Mouse (Mus musculus): Measurements from ENCODE around the gene 4933405L10Rik. TPM values are rescaled to one million over a fixed set of nuclear protein-coding genes. Genes with fewer than 3 reads are reported as not detected.

4933405L10Rik gene
- polyA plus RNA-seq, 1 experiment from 2014 or later, result not detected

DNA sequence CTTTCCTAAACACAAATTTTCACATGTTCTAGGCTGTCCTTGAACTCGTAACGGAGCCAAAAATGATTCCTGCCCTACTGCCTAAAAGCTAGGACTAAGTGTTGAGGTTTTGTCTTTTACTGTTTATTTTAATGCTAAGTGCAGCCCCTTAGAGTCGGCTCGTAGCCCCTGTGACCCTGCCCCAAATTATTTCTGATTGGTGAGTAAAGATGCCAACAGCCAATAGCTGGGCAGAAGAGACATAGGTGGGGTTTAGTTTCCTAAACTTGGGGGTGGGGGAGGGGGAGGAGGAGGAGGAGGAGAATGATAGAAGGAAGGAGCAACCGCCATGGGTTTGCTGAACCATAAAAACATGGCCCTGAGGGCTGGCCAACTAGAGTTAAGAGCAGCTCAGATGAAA is 18.3 kb downstream of the 4933405L10Rik start:
- no peak overlapping the region for H3K9ac ChIP-seq (ENCODE audit: low read length)
- H3K27me3 ChIP-seq (ENCODE audit: control insufficient read depth, insufficient read depth, low read length), result no peaks in the 10 kb centered on the region

DNA sequence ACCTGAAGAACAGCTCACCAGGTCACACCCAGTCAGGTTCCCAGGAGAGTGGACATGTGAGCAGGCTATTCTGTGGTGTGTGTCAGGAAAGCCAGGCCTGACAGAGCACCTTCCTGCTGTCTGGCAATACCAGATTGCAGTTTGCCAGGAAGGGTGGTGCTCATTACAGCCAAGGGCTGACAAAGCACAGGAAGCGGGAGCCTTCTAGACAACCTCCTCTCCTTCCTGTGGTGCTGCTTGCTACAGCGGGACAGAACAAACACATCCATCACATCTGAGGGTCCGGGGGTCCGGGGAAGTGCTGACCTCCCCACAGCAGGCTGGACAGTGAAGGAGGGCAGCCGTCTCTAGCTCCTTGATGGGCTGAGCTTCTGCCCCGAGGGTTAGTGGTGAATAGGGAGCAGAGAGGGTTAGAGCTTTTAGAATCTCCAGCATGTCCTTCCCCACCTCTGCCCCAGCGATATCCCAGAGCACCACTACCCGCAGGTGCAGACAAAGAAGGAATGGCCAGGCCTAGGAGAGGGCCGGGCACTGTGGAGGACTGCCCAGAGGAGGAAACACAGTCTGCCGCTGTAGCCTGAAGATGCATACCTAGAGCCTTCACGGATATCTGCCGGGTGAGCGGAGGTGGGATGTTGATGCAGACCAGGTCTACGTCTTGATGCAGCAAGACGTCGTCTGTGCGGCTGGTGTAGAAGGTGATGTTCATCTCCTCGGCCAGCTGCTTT is 20.1 kb downstream of the 4933405L10Rik start:
- no peak overlapping the region for H3K4me2 ChIP-seq (ENCODE audit: low read depth, low read length)
- H3K9ac ChIP-seq (ENCODE audit: low read length), result no peak overlapping the region
- no peaks in the 10 kb centered on the region for H3K36me3 ChIP-seq (ENCODE audit: control insufficient read depth, insufficient read depth, low read length)
- peak overlapping the region; percentile 60 for H3K27ac ChIP-seq (ENCODE audit: low read length)
- H3K4me3 ChIP-seq (replicated peaks; ENCODE audit: low read length), result no peak overlapping the region
- no peaks in the 10 kb centered on the region for H3K4me1 ChIP-seq (ENCODE audit: control insufficient read depth, insufficient read depth, low read length)
- WGBS, result 72% methylated on average over 18 of the region's 18 CpGs
- no peaks in the 10 kb centered on the region for H3K9me3 ChIP-seq (replicated peaks; ENCODE audit: control insufficient read depth, low read length)
- H3K27me3 ChIP-seq (ENCODE audit: control insufficient read depth, insufficient read depth, low read length), result no peaks in the 10 kb centered on the region
- ATAC-seq (ENCODE audit: insufficient read depth, low FRiP score), result peak; percentile 64

More for the DNA sequence above, 18.3 kb downstream of the 4933405L10Rik start:
- H3K36me3 ChIP-seq (ENCODE audit: control insufficient read depth, insufficient read depth, low read length), result no peaks in the 10 kb centered on the region
- no peak overlapping the region for H3K27ac ChIP-seq (ENCODE audit: low read length)
- no peaks in the 10 kb centered on the region for H3K4me1 ChIP-seq (ENCODE audit: control insufficient read depth, insufficient read depth, low read length)
- no peak overlapping the region for H3K4me2 ChIP-seq (ENCODE audit: low read depth, low read length)
- H3K9me3 ChIP-seq (replicated peaks; ENCODE audit: control insufficient read depth, low read length), result no peaks in the 10 kb centered on the region
- 79% methylated on average over 5 of the region's 5 CpGs for WGBS
- no peak overlapping the region for H3K4me3 ChIP-seq (replicated peaks; ENCODE audit: low read length)
- ATAC-seq (ENCODE audit: insufficient read depth, low FRiP score), result no peak

DNA sequence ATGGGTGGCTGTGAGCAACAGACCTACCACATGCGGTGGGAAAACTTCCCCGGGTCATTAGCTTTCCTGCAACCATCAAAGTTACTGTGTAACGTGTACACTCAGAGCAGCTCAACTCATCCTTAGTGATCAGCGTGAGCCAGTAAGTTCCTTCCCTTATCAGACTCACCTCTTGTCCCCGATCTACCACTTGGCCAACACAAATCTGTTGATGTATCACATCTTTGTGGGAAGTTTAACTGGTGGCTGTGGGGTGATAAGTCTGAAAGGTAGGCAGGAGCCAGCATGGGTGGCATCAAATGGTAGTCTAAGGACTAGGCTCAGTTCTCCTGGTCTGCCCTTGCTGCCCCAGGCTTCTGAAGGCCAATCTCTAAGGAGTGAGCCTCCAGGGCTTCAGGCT is 24.7 kb downstream of the 4933405L10Rik start:
- H3K36me3 ChIP-seq (ENCODE audit: control insufficient read depth, insufficient read depth, low read length), result no peaks in the 10 kb centered on the region
- no peak for ATAC-seq (ENCODE audit: insufficient read depth, low FRiP score)
- no peak overlapping the region for H3K27ac ChIP-seq (ENCODE audit: low read length)
- no peaks in the 10 kb centered on the region for H3K27me3 ChIP-seq (ENCODE audit: control insufficient read depth, insufficient read depth, low read length)
- H3K4me3 ChIP-seq (replicated peaks; ENCODE audit: low read length), result no peak overlapping the region
- no peaks in the 10 kb centered on the region for H3K9me3 ChIP-seq (replicated peaks; ENCODE audit: control insufficient read depth, low read length)
- H3K4me1 ChIP-seq (ENCODE audit: control insufficient read depth, insufficient read depth, low read length), result no peaks in the 10 kb centered on the region
- 88% methylated on average over 5 of the region's 5 CpGs for WGBS
- no peak overlapping the region for H3K4me2 ChIP-seq (ENCODE audit: low read depth, low read length)
- no peak overlapping the region for H3K9ac ChIP-seq (ENCODE audit: low read length)

DNA sequence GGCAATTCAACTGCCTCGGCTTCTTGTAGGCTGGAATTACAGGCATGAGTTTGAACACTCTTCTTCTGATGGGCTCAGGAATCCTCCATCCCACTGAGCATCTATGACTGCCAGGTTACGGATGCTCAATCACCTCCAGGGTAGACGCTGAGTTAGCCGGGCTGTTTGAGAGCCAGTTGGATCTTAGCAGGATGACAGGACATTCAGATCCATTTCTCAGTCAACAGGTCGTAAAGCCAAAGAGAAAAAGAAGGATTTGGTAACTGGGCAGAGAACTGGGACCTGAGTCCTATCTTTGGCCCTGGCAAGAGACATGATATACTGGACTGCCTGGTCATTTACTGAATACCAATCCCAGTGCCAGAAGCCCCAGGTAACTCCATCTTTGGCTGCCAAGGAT is 31.8 kb downstream of the 4933405L10Rik start:
- WGBS, result 84% methylated on average over 5 of the region's 5 CpGs
- no peak for ATAC-seq (ENCODE audit: insufficient read depth, low FRiP score)
- Histone ChIP-seq H3K9me3 (replicated peaks; ENCODE audit: control insufficient read depth, low read length) (no peaks in the 10 kb centered on the region), H3K4me1 (ENCODE audit: control insufficient read depth, insufficient read depth, low read length) (no peaks in the 10 kb centered on the region), H3K4me3 (replicated peaks; ENCODE audit: low read length) (no peak overlapping the region), H3K36me3 (ENCODE audit: control insufficient read depth, insufficient read depth, low read length) (no peaks in the 10 kb centered on the region), H3K27ac (ENCODE audit: low read length) (no peak overlapping the region), H3K27me3 (ENCODE audit: control insufficient read depth, insufficient read depth, low read length) (no peaks in the 10 kb centered on the region), H3K9ac (ENCODE audit: low read length) (no peak overlapping the region), H3K4me2 (ENCODE audit: low read depth, low read length) (no peak overlapping the region)

DNA sequence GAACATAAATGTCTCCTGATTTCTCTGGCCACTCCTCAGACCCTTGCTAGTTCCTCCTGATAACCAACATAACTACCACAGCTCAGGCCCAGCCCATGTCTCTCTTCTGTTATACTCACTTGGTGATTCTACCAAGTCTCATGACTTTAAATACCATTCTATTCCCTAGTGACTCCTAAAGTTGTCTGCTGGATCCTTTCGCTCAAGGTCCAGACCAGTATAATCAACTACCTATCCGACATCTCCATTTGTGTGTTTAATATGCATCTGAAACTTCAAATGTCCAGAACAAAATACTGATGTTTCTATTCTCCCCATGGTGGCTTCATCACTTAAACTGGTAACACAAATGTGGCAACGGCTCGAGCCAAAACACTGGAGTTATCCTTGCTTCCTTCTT is 35.8 kb downstream of the 4933405L10Rik start:
- Histone ChIP-seq H3K9ac (ENCODE audit: low read length) (no peak overlapping the region), H3K4me2 (ENCODE audit: low read depth, low read length) (no peak overlapping the region), H3K27ac (ENCODE audit: low read length) (no peak overlapping the region), H3K27me3 (ENCODE audit: control insufficient read depth, insufficient read depth, low read length) (no peaks in the 10 kb centered on the region), H3K4me1 (ENCODE audit: control insufficient read depth, insufficient read depth, low read length) (peaks cover 6% of the 10 kb centered on the region; the same call in 1 of the 2 replicates), H3K4me3 (replicated peaks; ENCODE audit: low read length) (no peak overlapping the region), H3K9me3 (replicated peaks; ENCODE audit: control insufficient read depth, low read length) (no peaks in the 10 kb centered on the region), H3K36me3 (ENCODE audit: control insufficient read depth, insufficient read depth, low read length) (no peaks in the 10 kb centered on the region)
- no peak for ATAC-seq (ENCODE audit: insufficient read depth, low FRiP score)
- 80% methylated on average over 4 of the region's 4 CpGs for WGBS

DNA sequence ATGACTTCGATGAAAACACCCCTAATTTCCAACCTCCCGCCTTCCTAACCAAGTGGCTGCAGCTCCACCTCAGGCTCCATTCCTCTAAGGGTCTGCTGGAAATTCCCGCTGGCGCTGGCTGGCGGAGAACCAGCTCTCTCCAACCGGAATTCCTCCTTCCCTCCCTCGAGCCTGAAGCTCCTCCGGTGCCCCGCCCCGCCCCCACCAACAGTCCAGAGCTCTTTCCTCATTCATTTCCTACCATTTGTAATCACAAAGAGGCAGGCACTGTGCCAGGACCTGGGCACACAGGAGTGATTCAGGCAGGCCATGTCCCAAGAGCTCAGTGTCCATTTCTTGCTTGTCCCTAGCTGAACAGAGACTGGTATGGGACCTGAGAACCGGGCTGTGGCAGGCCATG is 43.2 kb downstream of the 4933405L10Rik start:
- H3K4me1 ChIP-seq (ENCODE audit: control insufficient read depth, insufficient read depth, low read length), result peaks cover 17% of the 10 kb centered on the region
- whole genome bisulfite sequencing, result 16% methylated on average over 11 of the region's 11 CpGs
- no peak overlapping the region for H3K9ac ChIP-seq (ENCODE audit: low read length)
- no peaks in the 10 kb centered on the region for H3K27me3 ChIP-seq (ENCODE audit: control insufficient read depth, insufficient read depth, low read length)
- H3K9me3 ChIP-seq (replicated peaks; ENCODE audit: control insufficient read depth, low read length), result no peaks in the 10 kb centered on the region
- 0 out of 2 replicates have a peak overlapping the region, but pooled peaks have one; percentile 4 for H3K4me3 ChIP-seq (replicated peaks; ENCODE audit: low read length)
- peak overlapping the region; percentile 23; the same call in 1 of the 2 replicates for H3K4me2 ChIP-seq (ENCODE audit: low read depth, low read length)
- H3K36me3 ChIP-seq (ENCODE audit: control insufficient read depth, insufficient read depth, low read length), result no peaks in the 10 kb centered on the region
- peak overlapping the region; percentile 67 for H3K27ac ChIP-seq (ENCODE audit: low read length)
- peak; percentile 53; the same call in 1 of the 2 replicates for ATAC-seq (ENCODE audit: insufficient read depth, low FRiP score)

DNA sequence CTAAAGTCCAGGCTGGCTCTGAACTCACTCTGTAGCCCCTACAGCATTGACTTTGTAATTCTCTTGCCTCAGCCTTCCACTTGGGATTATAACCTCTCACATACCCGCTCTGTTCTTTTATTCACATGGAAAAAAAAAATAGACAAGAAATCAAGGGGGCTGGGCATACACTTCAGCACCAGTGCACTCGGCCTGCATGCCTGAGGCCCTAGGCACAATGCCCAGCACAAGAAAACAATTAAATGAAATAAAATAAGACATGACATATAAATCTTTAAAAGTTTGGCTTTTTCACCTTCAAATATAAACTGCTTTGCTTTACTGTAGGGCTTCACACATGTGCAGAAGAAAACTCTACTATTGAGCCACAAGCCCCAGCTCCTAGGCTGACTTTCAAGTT is 46.5 kb downstream of the 4933405L10Rik start:
- no peaks in the 10 kb centered on the region for H3K9me3 ChIP-seq (replicated peaks; ENCODE audit: control insufficient read depth, low read length)
- no peaks in the 10 kb centered on the region for H3K36me3 ChIP-seq (ENCODE audit: control insufficient read depth, insufficient read depth, low read length)
- no peak overlapping the region for H3K4me2 ChIP-seq (ENCODE audit: low read depth, low read length)
- H3K9ac ChIP-seq (ENCODE audit: low read length), result no peak overlapping the region
- no peak overlapping the region for H3K27ac ChIP-seq (ENCODE audit: low read length)
- H3K27me3 ChIP-seq (ENCODE audit: control insufficient read depth, insufficient read depth, low read length), result no peaks in the 10 kb centered on the region
- H3K4me3 ChIP-seq (replicated peaks; ENCODE audit: low read length), result no peak overlapping the region
- H3K4me1 ChIP-seq (ENCODE audit: control insufficient read depth, insufficient read depth, low read length), result peaks cover 13% of the 10 kb centered on the region
- no peak for ATAC-seq (ENCODE audit: insufficient read depth, low FRiP score)
- 56% methylated on average over 2 of the region's 2 CpGs for WGBS

DNA sequence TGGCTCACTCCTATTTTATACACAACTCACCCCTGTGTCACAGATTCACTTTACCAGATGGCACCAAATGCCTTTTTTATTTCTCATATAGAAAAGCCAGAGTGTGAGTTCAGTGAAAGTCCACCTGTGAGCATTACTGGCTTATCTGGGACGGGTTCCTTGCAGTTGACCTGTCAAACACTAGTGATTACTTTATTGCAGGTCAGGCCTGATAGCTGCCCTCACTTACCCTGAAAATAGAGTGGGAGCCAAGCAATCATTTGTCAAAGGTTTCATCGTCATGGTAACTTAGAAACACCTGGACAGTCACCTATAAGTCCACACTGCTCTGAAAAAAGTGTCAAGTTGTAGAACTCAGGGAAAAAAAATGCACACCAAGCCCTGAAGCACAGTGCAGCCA is 47.2 kb downstream of the 4933405L10Rik start:
- no peak overlapping the region for H3K27ac ChIP-seq (ENCODE audit: low read length)
- 46% methylated on average over 2 of the region's 2 CpGs for WGBS
- ATAC-seq (ENCODE audit: insufficient read depth, low FRiP score), result no peak
- H3K36me3 ChIP-seq (ENCODE audit: control insufficient read depth, insufficient read depth, low read length), result no peaks in the 10 kb centered on the region
- H3K9me3 ChIP-seq (replicated peaks; ENCODE audit: control insufficient read depth, low read length), result no peaks in the 10 kb centered on the region
- H3K4me2 ChIP-seq (ENCODE audit: low read depth, low read length), result no peak overlapping the region
- H3K4me1 ChIP-seq (ENCODE audit: control insufficient read depth, insufficient read depth, low read length), result peaks cover 13% of the 10 kb centered on the region
- no peaks in the 10 kb centered on the region for H3K27me3 ChIP-seq (ENCODE audit: control insufficient read depth, insufficient read depth, low read length)
- no peak overlapping the region for H3K9ac ChIP-seq (ENCODE audit: low read length)
- no peak overlapping the region for H3K4me3 ChIP-seq (replicated peaks; ENCODE audit: low read length)

DNA sequence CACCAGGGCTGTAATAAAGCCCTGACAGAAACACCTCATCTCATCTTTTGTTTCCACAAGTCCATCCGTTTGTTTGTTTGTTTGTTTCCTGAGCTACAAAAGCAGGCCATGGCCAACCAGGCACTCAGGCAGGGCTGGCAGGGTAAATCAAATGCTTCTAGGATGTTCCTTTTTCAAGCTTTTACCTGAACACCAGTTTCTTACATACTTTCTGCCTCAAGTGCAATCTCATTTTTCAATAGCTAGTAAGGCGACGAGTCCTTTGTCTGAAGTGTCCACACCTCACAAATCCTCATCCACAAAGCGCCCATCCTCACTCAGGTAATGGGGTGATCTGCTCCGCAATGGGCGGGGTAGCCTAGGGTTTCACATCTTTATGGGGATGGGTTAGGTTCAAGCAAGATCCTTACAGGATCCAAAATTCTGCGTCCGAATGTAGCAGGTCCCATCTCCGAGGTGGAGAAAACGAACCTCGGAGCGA is 50.4 kb downstream of the 4933405L10Rik start:
- H3K9ac ChIP-seq (ENCODE audit: low read length), result peak overlapping the region; percentile 80
- peak overlapping the region; percentile 82 for H3K4me3 ChIP-seq (replicated peaks; ENCODE audit: low read length)
- H3K9me3 ChIP-seq (replicated peaks; ENCODE audit: control insufficient read depth, low read length), result no peaks in the 10 kb centered on the region
- WGBS, result 2% methylated on average over 12 of the region's 12 CpGs
- no peaks in the 10 kb centered on the region for H3K27me3 ChIP-seq (ENCODE audit: control insufficient read depth, insufficient read depth, low read length)
- H3K4me1 ChIP-seq (ENCODE audit: control insufficient read depth, insufficient read depth, low read length), result no peaks in the 10 kb centered on the region; the same call in 1 of the 2 replicates
- peak overlapping the region; percentile 65 for H3K4me2 ChIP-seq (ENCODE audit: low read depth, low read length)
- peak; percentile 3; the same call in 1 of the 2 replicates for ATAC-seq (ENCODE audit: insufficient read depth, low FRiP score)
- H3K27ac ChIP-seq (ENCODE audit: low read length), result peak overlapping the region; percentile 63; the same call in 1 of the 2 replicates
- no peaks in the 10 kb centered on the region for H3K36me3 ChIP-seq (ENCODE audit: control insufficient read depth, insufficient read depth, low read length)
